Mouse (Mus musculus): ENCODE data around the gene Ano8. TPM values are rescaled to one million over a fixed set of nuclear protein-coding genes. Genes with fewer than 3 reads are reported as not detected.
"Not testable (repeated sequence)": the region's sequence is repeated elsewhere in the genome, so short reads cannot be mapped to it uniquely, and the experiment has no call there.

Ano8 gene
- 3.3 and 6.8 TPM in 2 replicates for polyA plus RNA-seq (2016; fragmentation: Nextera tagmentation; extraction: Ambion mirVana)

- Histone ChIP-seq H3K27ac (peak within 1 kb of the TSS; percentile 99), H3K36me3 (peaks cover 51% of the 10 kb centered on the region), H3K27me3 (ENCODE audit: insufficient read depth, poor library complexity, severe bottlenecking) (peaks cover 24% of the 10 kb centered on the region), H3K4me1 (replicated peaks) (peaks cover 73% of the 10 kb centered on the region), H3K4me3 (peak within 1 kb of the TSS; percentile 97), H3K9me3 (no peaks in the 10 kb centered on the region)
- 5% methylated on average over 58 of the region's 58 CpGs for WGBS
- peak; percentile 90 for DNase-seq (ENCODE audit: low spot score)
These were observed at the start of gene Ano8 for GRCm38 (mm10) chr8:71485142-71486135. Ano8 (minus strand) TSS chr8:71485963.

GRCm38 (mm10) chr8:71534263-71534810 lies 48.6 kb upstream of the Ano8 start:
- 33% methylated on average over 3 of the region's 3 CpGs for WGBS
- H3K27ac ChIP-seq, result no peak overlapping the region
- H3K36me3 ChIP-seq, result no peaks in the 10 kb centered on the region
- DNase-seq (ENCODE audit: low spot score), result no peak
- no peak overlapping the region for H3K4me3 ChIP-seq
- H3K9me3 ChIP-seq, result no peaks in the 10 kb centered on the region
- peaks cover 18% of the 10 kb centered on the region for H3K4me1 ChIP-seq (replicated peaks)
- H3K27me3 ChIP-seq (ENCODE audit: insufficient read depth, poor library complexity, severe bottlenecking), result peaks cover 45% of the 10 kb centered on the region

GRCm38 (mm10) chr8:71530735-71531467 lies 45.1 kb upstream of the Ano8 start:
- Histone ChIP-seq H3K4me1 (replicated peaks) (peaks cover 19% of the 10 kb centered on the region), H3K27me3 (ENCODE audit: insufficient read depth, poor library complexity, severe bottlenecking) (peaks cover 46% of the 10 kb centered on the region)
- WGBS, result 72% methylated on average over 7 of the region's 12 CpGs
- not testable (repeated sequence) for H3K4me3 ChIP-seq; H3K27ac ChIP-seq; DNase-seq (ENCODE audit: low spot score); H3K9me3 ChIP-seq; H3K36me3 ChIP-seq

- Histone ChIP-seq H3K27ac (peak overlapping the region; percentile 40; the same call in 1 of the 2 replicates), H3K4me1 (replicated peaks) (peaks cover 20% of the 10 kb centered on the region), H3K27me3 (ENCODE audit: insufficient read depth, poor library complexity, severe bottlenecking) (peaks cover 56% of the 10 kb centered on the region), H3K4me3 (no peak overlapping the region), H3K9me3 (no peaks in the 10 kb centered on the region), H3K36me3 (no peaks in the 10 kb centered on the region)
- no peak for DNase-seq (ENCODE audit: low spot score)
- 87% methylated on average over 11 of the region's 11 CpGs for WGBS
These were observed 42.8 kb upstream of the Ano8 start for GRCm38 (mm10) chr8:71528362-71529073.

GRCm38 (mm10) chr8:71527162-71527870 lies 41.6 kb upstream of the Ano8 start:
- Histone ChIP-seq H3K27me3 (ENCODE audit: insufficient read depth, poor library complexity, severe bottlenecking) (peaks cover 65% of the 10 kb centered on the region), H3K4me3 (no peak overlapping the region), H3K27ac (no peak overlapping the region)

GRCm38 (mm10) chr8:71526272-71526671 lies 40.5 kb upstream of the Ano8 start:
- Histone ChIP-seq H3K4me1 (replicated peaks) (peaks cover 28% of the 10 kb centered on the region), H3K27me3 (ENCODE audit: insufficient read depth, poor library complexity, severe bottlenecking) (peaks cover 66% of the 10 kb centered on the region), H3K36me3 (no peaks in the 10 kb centered on the region), H3K9me3 (no peaks in the 10 kb centered on the region), H3K4me3 (peak overlapping the region; percentile 18; the same call in 1 of the 2 replicates), H3K27ac (no peak overlapping the region)
- peak; percentile 33 for DNase-seq (ENCODE audit: low spot score)
- WGBS, result 4% methylated on average over 6 of the region's 6 CpGs

More at GRCm38 (mm10) chr8:71527162-71527870, 41.6 kb upstream of the Ano8 start:
- Histone ChIP-seq H3K9me3 (no peaks in the 10 kb centered on the region), H3K36me3 (no peaks in the 10 kb centered on the region), H3K4me1 (replicated peaks) (peaks cover 20% of the 10 kb centered on the region)
- WGBS, result 38% methylated on average over 3 of the region's 3 CpGs
- DNase-seq (ENCODE audit: low spot score), result no peak

- H3K36me3 ChIP-seq, result no peaks in the 10 kb centered on the region
- peak within 1 kb of the TSS; percentile 43; the same call in 1 of the 2 replicates for H3K27ac ChIP-seq
- no peaks in the 10 kb centered on the region for H3K9me3 ChIP-seq
- H3K4me3 ChIP-seq, result peak within 1 kb of the TSS; percentile 39
- peaks cover 28% of the 10 kb centered on the region for H3K4me1 ChIP-seq (replicated peaks)
- peak; percentile 45 for DNase-seq (ENCODE audit: low spot score)
- 5% methylated on average over 46 of the region's 46 CpGs for WGBS
- peaks cover 66% of the 10 kb centered on the region for H3K27me3 ChIP-seq (ENCODE audit: insufficient read depth, poor library complexity, severe bottlenecking)
These were observed 39.7 kb upstream of the Ano8 start, which contains the start of gene Ccdc194 for GRCm38 (mm10) chr8:71525226-71526050. Ccdc194 (minus strand) TSS chr8:71525711.

- peak; percentile 94 for DNase-seq (ENCODE audit: low spot score)
- H3K9me3 ChIP-seq, result no peaks in the 10 kb centered on the region
- peaks cover 41% of the 10 kb centered on the region for H3K4me1 ChIP-seq (replicated peaks)
- H3K27me3 ChIP-seq (ENCODE audit: insufficient read depth, poor library complexity, severe bottlenecking), result peaks cover 44% of the 10 kb centered on the region
- H3K36me3 ChIP-seq, result no peaks in the 10 kb centered on the region
- no peak overlapping the region for H3K27ac ChIP-seq
- 5% methylated on average over 17 of the region's 17 CpGs for WGBS
- no peak overlapping the region for H3K4me3 ChIP-seq
These were observed 35.9 kb upstream of the Ano8 start for GRCm38 (mm10) chr8:71521634-71522033.

- peak; percentile 69 for DNase-seq (ENCODE audit: low spot score)
- H3K27ac ChIP-seq, H3K9me3 ChIP-seq, H3K36me3 ChIP-seq, H3K4me3 ChIP-seq: not testable (repeated sequence)
- peaks cover 20% of the 10 kb centered on the region for H3K27me3 ChIP-seq (ENCODE audit: insufficient read depth, poor library complexity, severe bottlenecking)
- 43% methylated on average over 10 of the region's 10 CpGs for WGBS
- H3K4me1 ChIP-seq (replicated peaks), result peaks cover 32% of the 10 kb centered on the region
These were observed 33.5 kb upstream of the Ano8 start for GRCm38 (mm10) chr8:71519037-71519825.

GRCm38 (mm10) chr8:71516786-71517185 lies 31.0 kb upstream of the Ano8 start:
- DNase-seq (ENCODE audit: low spot score), result peak; percentile 55
- H3K4me1 ChIP-seq (replicated peaks), result peaks cover 35% of the 10 kb centered on the region
- 9% methylated on average over 6 of the region's 6 CpGs for WGBS
- no peak overlapping the region for H3K4me3 ChIP-seq
- no peaks in the 10 kb centered on the region for H3K36me3 ChIP-seq
- no peaks in the 10 kb centered on the region for H3K9me3 ChIP-seq
- H3K27me3 ChIP-seq (ENCODE audit: insufficient read depth, poor library complexity, severe bottlenecking), result peaks cover 2% of the 10 kb centered on the region; the same call in 1 of the 2 replicates
- H3K27ac ChIP-seq, result peak overlapping the region; percentile 17; the same call in 1 of the 2 replicates

Data from hindbrain, embryonic 10.5 days (tissue).